Mouse (Mus musculus): ENCODE measurements at regions not wholly inside any gene's neighbourhood (a gene's known extent, or its start where the extent isn't known, plus 50 kb on each side); places are given as distances from the start of the nearest gene placed in this dataset.

- ATAC-seq = no peak
- ChIA-PET CTCF (no interaction called here), POLR2A (no interaction called here)
- H3K27me3 ChIP-seq = no peaks in the 10 kb centered on the region
- DNase-seq (ENCODE audit: low read depth, low spot score) = no peak
- in situ Hi-C loops (cut with MboI; ENCODE audit: low pct_unique_long_range_greater_than_20kb) = no loop called here
- no peak for TF ChIP-seq CTCF (IDR thresholded peaks at IDR 0.05)
These were observed 92.7 kb upstream of the S1pr3 start for GRCm38 (mm10) chr13:51315779-51316041.

DNA sequence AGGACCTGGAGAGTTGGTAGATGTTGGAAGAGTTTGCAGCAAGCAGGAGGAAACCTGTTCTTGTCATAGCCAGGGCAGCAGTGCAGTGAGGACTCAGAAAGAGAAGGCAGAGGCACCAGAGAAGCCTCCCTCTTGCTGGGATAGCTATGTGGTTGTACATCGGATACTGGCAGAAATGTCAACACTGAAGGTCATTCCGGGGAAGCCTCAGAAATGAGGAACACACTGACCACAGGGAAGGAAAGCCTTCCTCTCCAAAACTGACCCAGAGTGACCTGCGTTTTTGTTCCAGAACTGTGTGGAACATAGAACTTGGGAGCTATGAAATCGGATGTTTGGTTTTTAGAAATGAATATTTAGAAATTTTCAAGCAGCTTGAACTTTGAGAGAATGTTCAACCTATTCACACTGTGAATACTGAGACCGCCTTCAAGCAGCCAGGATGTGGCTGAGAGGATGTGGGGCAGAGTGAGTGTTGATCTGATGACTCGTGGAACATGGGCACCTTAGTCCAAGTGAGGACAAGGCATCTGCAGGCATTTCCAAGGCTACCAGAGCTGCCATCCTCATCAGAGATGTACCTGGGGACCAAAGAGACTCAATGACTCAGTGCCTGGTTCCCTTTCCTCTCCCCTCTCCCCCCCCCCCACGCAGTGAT, 85.3 kb upstream of the S1pr3 start:
- no peak for TF ChIP-seq CTCF (IDR thresholded peaks at IDR 0.05)
- ChIA-PET CTCF (interaction anchor here (1.0 to 1.1 kb wide), 2 partner anchors 9 to 10 kb away, joined by 3 read pairs; no protein-coding TSS in a partner anchor), POLR2A (no interaction called here)
- DNase-seq (ENCODE audit: low read depth, low spot score) (no peak), ATAC-seq (no peak)
- H3K27me3 ChIP-seq = no peaks in the 10 kb centered on the region
- in situ Hi-C loops (cut with MboI; ENCODE audit: low pct_unique_long_range_greater_than_20kb) = loop anchor here (10.0 kb wide), 1 partner anchor 368 kb away; no protein-coding TSS in a partner anchor

GRCm38 (mm10) chr13:51324714-51325113, 83.7 kb upstream of the S1pr3 start:
- no peak for DNase-seq (ENCODE audit: low read depth, low spot score)

GRCm38 (mm10) chr13:51325298-51325697, 83.1 kb upstream of the S1pr3 start:
- no peaks in the 10 kb centered on the region for H3K27me3 ChIP-seq
- TF ChIP-seq CTCF (IDR thresholded peaks at IDR 0.05) = no peak
- ChIA-PET CTCF (no interaction called here), POLR2A (interaction anchor here (0.7 kb wide), 1 partner anchor 190 kb away, joined by 3 read pairs; no protein-coding TSS in a partner anchor)
- DNase-seq (ENCODE audit: low read depth, low spot score) (no peak), ATAC-seq (no peak)
- in situ Hi-C loops (cut with MboI; ENCODE audit: low pct_unique_long_range_greater_than_20kb) = loop anchor here (10.0 kb wide), 1 partner anchor 370 kb away; no protein-coding TSS in a partner anchor

More at GRCm38 (mm10) chr13:51324714-51325113, 83.7 kb upstream of the S1pr3 start:
- in situ Hi-C loops (cut with MboI; ENCODE audit: low pct_unique_long_range_greater_than_20kb) = loop anchor here (10.0 kb wide), 1 partner anchor 370 kb away; no protein-coding TSS in a partner anchor
- H3K27me3 ChIP-seq = no peaks in the 10 kb centered on the region
- TF ChIP-seq CTCF (IDR thresholded peaks at IDR 0.05) = no peak
- CTCF ChIA-PET = interaction anchor here (1.1 kb wide), 1 partner anchor 10 kb away, joined by 3 read pairs; no protein-coding TSS in a partner anchor
- ATAC-seq = no peak
- POLR2A ChIA-PET = interaction anchor here (0.7 kb wide), 1 partner anchor 190 kb away, joined by 3 read pairs; no protein-coding TSS in a partner anchor

DNA sequence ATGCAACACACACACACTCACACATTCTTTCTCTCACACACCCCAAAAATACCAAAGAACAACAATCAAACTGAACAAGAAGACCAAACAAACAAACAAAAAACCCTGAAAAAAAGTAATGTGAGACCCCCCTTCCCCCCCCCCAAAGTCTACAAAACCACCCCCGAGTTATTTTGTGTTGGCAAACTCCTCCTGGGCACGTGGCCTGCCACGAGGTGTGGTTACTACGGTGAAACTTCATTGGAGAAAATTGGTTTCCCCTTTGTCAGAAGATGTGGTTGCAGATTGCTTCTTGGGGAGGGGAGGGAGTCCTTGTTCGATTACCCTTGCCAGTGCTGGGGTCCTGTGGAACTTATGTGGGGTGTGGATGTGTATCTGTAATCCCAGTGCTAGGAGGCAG, 82.3 kb upstream of the S1pr3 start:
- H3K27me3 ChIP-seq = no peaks in the 10 kb centered on the region
- CTCF ChIA-PET = no interaction called here
- POLR2A ChIA-PET = no interaction called here
- in situ Hi-C loops (cut with MboI; ENCODE audit: low pct_unique_long_range_greater_than_20kb) = loop anchor here (10.0 kb wide), 1 partner anchor 371 kb away; no protein-coding TSS in a partner anchor
- ATAC-seq = no peak
- no peak for TF ChIP-seq CTCF (IDR thresholded peaks at IDR 0.05)
- no peak for DNase-seq (ENCODE audit: low read depth, low spot score)

- H3K27me3 ChIP-seq = no peaks in the 10 kb centered on the region
- POLR2A ChIA-PET = no interaction called here
- in situ Hi-C loops (cut with MboI; ENCODE audit: low pct_unique_long_range_greater_than_20kb) = loop anchor here (10.0 kb wide), 1 partner anchor 374 kb away; no protein-coding TSS in a partner anchor
- DNase-seq (ENCODE audit: low read depth, low spot score) (no peak), ATAC-seq (peak; percentile 58)
- CTCF ChIA-PET = no interaction called here
- TF ChIP-seq CTCF (IDR thresholded peaks at IDR 0.05) = no peak
These were observed 80.1 kb upstream of the S1pr3 start for GRCm38 (mm10) chr13:51328131-51328970.

GRCm38 (mm10) chr13:51328971-51329346, 79.5 kb upstream of the S1pr3 start:
- no peak for DNase-seq (ENCODE audit: low read depth, low spot score)
- ChIA-PET CTCF (no interaction called here), POLR2A (no interaction called here)
- TF ChIP-seq CTCF (IDR thresholded peaks at IDR 0.05) = no peak
- peak; percentile 3 for ATAC-seq
- no peaks in the 10 kb centered on the region for H3K27me3 ChIP-seq
- in situ Hi-C loops (cut with MboI; ENCODE audit: low pct_unique_long_range_greater_than_20kb) = loop anchor here (10.0 kb wide), 1 partner anchor 374 kb away; no protein-coding TSS in a partner anchor

DNA sequence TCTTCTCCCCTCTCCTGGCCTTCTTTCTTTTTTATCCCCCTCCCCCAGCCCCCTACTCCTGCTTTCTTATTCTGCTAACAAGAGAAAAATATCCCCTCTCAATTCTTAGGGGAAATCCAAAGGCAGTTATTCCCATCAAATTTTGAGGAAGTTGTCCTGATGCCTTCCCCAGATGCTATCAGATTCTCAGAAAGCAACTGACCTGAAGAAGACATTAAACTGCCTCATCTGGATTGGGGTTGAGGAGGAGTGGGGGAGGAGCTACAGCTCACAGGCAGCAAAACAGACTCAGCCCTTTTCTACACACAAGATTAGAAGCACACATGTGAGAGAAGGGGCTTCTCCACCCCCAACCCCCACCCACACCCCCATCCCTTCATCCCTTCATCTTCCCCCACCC, 78.7 kb upstream of the S1pr3 start:
- ChIA-PET POLR2A (no interaction called here), CTCF (interaction anchor here (1.4 kb wide), 1 partner anchor 9 kb away, joined by 3 read pairs; no protein-coding TSS in a partner anchor)
- in situ Hi-C loops (cut with MboI; ENCODE audit: low pct_unique_long_range_greater_than_20kb) = loop anchor here (5.0 to 10.0 kb wide), 2 partner anchors 83 to 375 kb away; no protein-coding TSS in a partner anchor
- no peak for DNase-seq (ENCODE audit: low read depth, low spot score)
- no peaks in the 10 kb centered on the region for H3K27me3 ChIP-seq
- ATAC-seq = no peak
- TF ChIP-seq CTCF (IDR thresholded peaks at IDR 0.05) = no peak

DNA sequence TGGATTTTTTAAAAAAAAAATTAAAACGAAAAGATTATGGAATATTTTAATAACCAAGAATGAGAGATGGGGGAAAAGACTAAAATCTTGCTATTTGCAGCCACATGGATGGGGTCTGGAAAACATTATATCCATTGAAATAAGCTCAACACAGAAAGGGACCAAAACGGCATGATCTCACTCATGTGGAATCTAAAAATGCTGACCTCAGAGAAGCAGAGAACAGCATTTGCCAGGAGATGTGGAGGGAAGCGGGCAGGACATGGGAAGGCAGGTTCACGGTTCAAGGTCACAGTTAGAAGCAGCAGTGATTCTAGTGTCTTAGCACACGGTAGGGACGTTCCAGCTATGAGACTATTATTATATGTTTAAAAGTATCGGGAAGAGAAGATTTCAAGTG, 76.2 kb upstream of the S1pr3 start:
- ChIA-PET CTCF (no interaction called here), POLR2A (interaction anchor here (0.7 kb wide), 1 partner anchor 12 kb away, joined by 3 read pairs; no protein-coding TSS in a partner anchor)
- no peak for TF ChIP-seq CTCF (IDR thresholded peaks at IDR 0.05)
- no peak for ATAC-seq
- no peaks in the 10 kb centered on the region for H3K27me3 ChIP-seq
- in situ Hi-C loops (cut with MboI; ENCODE audit: low pct_unique_long_range_greater_than_20kb) = loop anchor here (5.0 kb wide), 1 partner anchor 80 kb away; no protein-coding TSS in a partner anchor
- DNase-seq (ENCODE audit: low read depth, low spot score) = no peak

GRCm38 (mm10) chr13:51333481-51333880, 75.0 kb upstream of the S1pr3 start:
- ATAC-seq = peak; percentile 92
- no peak for DNase-seq (ENCODE audit: low read depth, low spot score)
- in situ Hi-C loops (cut with MboI; ENCODE audit: low pct_unique_long_range_greater_than_20kb) = loop anchor here (5.0 kb wide), 1 partner anchor 79 kb away; no protein-coding TSS in a partner anchor
- CTCF ChIA-PET = interaction anchor here (0.8 to 1.0 kb wide), 2 partner anchors 10 to 20 kb away, joined by 3 read pairs; no protein-coding TSS in a partner anchor
- POLR2A ChIA-PET = no interaction called here
- H3K27me3 ChIP-seq = no peaks in the 10 kb centered on the region
- no peak for TF ChIP-seq CTCF (IDR thresholded peaks at IDR 0.05)

- no peaks in the 10 kb centered on the region for H3K27me3 ChIP-seq
- in situ Hi-C loops (cut with MboI; ENCODE audit: low pct_unique_long_range_greater_than_20kb) = no loop called here
- TF ChIP-seq CTCF (IDR thresholded peaks at IDR 0.05) = no peak
- DNase-seq (ENCODE audit: low read depth, low spot score) (no peak), ATAC-seq (no peak)
- CTCF ChIA-PET = no interaction called here
- POLR2A ChIA-PET = no interaction called here
These were observed 71.7 kb upstream of the S1pr3 start for GRCm38 (mm10) chr13:51336726-51337125.

Data from Patski (cell line).